Mouse (Mus musculus) liver, adult 2 months (tissue): ENCODE data around the gene Gpatch2l.

Source experiments
- CTCF ChIP-seq: fragments of 200-500 bp; IDR thresholded peaks from 2 replicates; pipeline ENCODE4 v1.5.1; 2011; ENCODE audit warnings: low read depth, low read length, control low read depth
- POLR2A ChIP-seq: fragments of 200-500 bp; IDR thresholded peaks from 2 replicates; pipeline ENCODE4 v1.6.1; 2011; ENCODE audit warnings: low read length, control low read depth; ENCODE audit not compliant: insufficient read depth; ENCODE audit errors: extremely low read depth

DNA sequence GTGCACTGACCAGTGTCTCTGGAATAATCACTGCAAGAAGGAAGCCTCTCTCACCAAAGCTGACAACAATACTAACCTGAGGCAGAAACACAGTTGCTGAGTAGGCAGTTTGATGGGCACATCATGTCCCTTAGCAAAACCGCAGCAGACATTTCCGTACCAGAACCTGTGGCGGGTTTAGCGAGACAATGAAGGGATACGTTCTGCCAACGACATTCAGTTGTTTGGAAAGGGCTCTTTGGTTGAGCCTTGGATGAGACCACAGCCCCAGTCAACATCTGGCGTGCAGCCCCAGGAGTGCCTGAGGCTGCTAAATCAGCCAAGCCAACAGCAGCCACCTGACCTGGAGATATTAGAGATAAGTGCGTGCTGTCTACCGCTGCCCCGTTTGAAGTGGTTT, 67.8 kb downstream of the Gpatch2l start:
- no peak for TF ChIP-seq POLR2A
- no peak for TF ChIP-seq CTCF
